Mouse (Mus musculus) ES-E14 (cell line): ENCODE results near the gene Ccdc148.

Experiments
- CHD2 ChIP-seq: IDR thresholded peaks from 2 replicates; pipeline ENCODE4 v1.6.1; 2014; ENCODE audit warnings: mild to moderate bottlenecking, low read depth, low read length, inconsistent platforms
- ZC3H11A ChIP-seq: IDR thresholded peaks from 2 replicates; pipeline ENCODE4 v1.6.1; 2012; ENCODE audit warnings: low read depth, mild to moderate bottlenecking, inconsistent platforms, low read length, borderline replicate concordance

DNA sequence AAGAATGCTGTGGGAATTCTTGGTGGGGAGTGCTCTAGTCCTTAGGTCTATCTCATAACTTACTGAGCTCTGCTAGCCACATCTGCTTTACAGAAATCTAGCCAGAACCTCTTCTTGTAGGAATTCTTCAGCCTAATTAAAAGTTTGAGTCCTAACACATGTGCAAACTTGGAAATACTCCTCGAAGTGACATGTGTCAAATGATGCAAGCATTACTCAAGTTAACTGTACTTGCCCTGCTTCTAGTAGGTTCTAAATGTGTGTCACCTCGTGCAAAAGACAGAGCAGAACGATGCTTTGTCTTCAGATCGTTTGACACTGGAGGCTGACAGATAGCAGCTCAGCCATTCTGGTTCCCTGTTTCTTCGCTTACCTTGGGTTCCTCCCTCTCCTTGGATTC is 32.6 kb upstream of the Ccdc148 start:
- no peak for TF ChIP-seq CHD2
- no peak for TF ChIP-seq ZC3H11A
